Mouse (Mus musculus): ENCODE results near the gene Arhgap18.

GRCm38 (mm10) chr10:26825246-26825889 lies 72.1 kb downstream of the Arhgap18 start:
- TF ChIP-seq CTCF (IDR thresholded peaks at IDR 0.05; ENCODE audit: low read depth), result no peak
- no peak for TF ChIP-seq EP300 (IDR thresholded peaks at IDR 0.05; ENCODE audit: low read depth)
